Mouse (Mus musculus) brain, adult 2 months (tissue): Measurements from ENCODE around the gene Cdc42ep5.
A peak's percentile ranks its signal among the peaks of the same experiment; 100 is the strongest.
"Not testable (repeated sequence)": the region's sequence is repeated elsewhere in the genome, so short reads cannot be mapped to it uniquely, and the experiment has no call there.

Experiments
- DNase-seq: peaks from one replicate; pipeline ENCODE4 v3.0.0; 2011; ENCODE audit warnings: low read depth, low spot score

Cdc42ep5 gene

DNA sequence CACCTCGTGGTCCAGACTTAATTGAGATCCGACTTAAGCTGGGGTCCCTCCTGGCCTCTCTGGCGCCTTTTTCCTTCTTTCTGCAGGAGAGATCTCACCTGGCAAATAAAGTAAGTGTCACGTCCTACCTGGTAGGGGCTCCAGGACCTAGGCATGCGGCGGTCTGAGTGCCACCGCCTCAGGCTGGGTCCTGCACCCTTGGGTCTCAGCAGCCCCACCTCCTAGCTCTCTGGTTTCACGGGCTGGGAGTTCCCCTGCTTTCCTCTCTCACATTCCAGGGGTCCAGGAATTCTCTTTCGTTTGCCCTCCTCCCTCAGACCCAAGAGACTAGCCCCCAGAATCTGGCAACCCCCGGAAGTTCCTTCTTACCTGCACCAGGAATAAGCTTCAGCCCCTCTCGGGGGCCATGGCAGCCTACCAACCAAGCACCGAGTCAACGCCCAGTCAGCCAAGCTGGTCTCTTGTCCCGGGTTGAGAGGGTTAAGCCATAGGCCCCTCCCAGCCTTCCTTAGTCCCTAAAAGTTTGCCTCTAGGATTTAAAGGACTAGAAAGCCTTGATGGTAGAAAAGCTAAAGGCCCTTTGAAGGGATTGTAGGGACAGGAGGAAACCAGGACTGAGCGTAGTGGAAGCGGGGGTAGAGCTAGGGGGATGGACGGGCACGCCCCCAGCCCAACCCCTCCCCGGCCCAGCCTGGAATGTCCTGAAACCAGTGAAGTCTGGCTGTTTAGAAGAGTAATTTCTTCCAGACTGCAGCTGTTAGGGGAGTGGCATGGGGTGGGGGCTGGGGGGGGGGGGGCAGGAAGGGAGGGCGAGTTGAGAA is at the start of gene Cdc42ep5:
Gene Cdc42ep5 (minus strand): TSS at position 771 of the 821 bp plus-strand sequence.
- no peak for DNase-seq

DNA sequence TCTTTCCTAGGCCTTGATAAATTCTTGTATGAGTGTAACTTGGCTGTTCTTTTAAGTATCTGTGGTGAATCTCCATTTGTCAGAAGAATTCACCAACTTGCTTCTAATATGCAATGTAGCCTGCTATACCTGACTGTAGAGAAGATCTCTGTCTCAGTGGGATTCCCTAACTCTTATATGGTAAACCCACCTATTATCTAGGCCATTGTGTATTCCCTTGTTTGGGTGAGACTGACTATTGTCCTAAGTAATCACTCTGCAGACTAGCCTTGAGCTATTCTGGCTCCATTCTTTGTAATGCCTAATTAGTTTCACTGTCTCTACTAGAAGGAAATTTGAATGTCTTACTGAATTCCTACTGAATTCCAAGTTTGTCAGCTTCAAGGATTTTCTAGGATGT is 48.8 kb upstream of the Cdc42ep5 start:
- DNase-seq: not testable (repeated sequence)

DNA sequence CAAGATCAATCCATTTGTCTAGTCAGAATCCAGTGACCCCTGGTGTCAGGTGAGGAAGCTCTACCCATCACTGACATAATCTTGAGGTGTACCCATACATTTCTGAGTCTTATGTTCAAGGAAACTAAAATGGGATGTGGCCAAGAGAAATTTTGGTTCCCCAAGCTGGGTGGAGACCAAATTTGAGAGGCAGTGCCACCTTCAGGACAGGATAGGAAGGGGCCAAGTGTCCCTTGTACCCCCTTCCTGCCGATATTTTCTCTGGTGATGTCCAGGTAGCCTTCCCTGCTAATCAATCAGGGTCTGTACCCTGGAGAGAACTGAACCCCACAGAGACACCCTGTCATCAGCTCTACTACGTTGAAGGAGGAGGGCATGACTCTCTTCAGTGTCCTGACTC is 44.0 kb upstream of the Cdc42ep5 start:
- DNase-seq: no peak

DNA sequence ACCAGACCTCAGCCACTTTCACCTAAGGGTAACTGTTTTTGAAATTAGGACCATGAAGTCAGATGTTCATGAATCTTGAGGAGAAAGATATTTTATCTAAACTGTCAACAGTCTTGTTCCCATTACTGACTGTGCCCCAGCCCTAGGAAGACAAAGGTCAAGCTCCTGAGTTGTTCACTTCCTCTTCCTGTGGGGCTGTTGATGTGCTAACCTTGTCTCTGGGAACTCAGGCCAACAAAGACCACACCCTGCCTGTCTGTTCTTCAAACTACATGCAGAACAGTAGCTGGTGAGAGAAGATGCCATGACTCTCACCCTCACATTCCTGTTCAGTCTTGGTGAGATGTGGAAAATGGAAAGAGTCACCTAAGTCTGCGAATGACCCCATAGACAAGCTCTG is 42.5 kb upstream of the Cdc42ep5 start:
- no peak for DNase-seq

DNA sequence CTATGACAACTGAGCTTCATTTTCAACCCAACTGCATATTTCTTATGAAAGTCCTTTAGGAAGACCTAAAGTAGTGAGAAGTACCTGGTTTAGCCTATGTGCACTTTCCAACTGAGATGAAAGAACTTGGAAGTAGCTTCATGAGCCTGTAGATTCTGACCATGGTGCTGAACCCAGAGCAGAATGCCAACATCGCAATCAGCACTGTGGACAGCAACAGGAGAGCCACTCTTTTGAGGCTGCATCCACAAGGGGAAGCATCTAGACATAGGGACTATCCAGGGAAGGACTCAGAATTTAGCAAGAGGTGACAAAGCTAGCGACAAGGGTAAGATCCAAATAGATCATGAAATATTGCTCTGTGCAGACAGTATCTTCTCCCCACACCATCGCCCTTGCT is 13.8 kb upstream of the Cdc42ep5 start:
- DNase-seq: no peak

DNA sequence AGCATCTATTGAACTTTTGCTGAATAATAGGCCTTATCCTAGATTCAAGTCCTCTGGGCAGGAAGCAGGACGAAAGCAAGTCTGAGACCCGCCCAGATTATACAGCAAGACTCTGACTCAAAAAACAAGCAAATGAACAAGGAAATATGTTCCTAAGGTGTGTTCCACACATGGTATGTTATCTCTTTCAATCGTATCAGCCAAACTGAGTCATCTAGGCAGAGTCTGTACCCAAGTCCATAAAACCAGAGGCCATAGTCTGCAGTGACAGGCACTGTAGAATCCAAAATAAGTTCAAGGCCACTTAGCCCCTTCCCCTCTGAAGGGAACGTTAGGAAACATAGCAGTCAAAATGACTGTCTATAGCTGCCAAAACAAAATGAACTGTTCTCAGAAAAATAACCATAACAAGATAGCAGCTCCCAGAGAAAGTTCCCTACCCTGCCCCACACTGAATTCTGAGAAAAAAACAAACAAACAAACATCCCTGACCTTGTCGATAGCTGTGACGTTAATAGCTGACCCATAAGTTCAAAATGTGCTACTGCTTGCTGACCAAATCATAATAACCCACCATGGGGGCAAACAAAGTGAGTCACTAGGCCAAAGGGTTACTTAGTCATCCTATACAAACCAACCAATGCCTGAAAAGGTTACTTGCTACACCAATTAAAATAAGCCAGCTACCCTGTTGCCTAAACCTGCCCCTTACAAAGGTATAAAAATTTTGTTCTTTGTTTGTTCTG is 5.7 kb upstream of the Cdc42ep5 start:
- DNase-seq: no peak

DNA sequence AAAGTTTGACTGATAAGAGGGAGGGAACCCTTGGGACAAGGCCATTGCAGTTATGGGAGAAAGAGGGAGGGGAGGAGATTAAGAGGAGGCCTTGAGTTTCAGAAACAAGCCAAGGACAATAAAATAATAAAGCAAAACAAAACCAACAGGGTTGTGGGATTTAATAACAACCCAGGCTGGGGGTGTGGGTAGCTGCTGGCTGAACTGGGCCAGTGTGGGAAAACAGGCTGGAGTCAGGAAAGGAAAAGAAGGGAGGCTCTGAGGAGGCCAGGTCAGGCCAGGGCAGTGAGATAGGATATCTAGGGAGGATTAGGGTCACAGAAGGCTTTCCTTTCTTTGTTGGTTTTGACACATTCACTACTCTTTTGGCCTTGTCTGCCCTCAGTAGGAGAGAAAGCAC is 2.4 kb upstream of the Cdc42ep5 start:
- DNase-seq: no peak

DNA sequence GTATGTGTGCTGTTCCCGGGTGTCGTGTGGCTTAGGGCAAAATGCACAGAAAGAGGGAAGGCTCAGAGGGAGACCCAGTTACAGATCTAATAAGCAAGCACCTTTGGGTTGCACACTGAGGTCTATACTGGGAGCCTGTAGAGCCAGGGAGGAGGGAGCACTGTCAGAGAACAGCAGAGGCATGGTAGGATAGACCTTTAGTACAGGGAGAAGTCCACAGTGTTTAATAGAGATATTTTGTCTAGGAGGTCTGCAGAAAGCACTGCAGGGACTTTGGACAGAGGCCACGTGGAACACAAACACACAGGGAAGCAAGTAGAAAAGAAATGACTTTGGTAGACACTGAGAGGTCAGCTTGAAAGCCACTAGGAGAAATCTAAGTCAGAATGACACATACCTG is 626 bp upstream of the Cdc42ep5 start:
- DNase-seq: no peak

DNA sequence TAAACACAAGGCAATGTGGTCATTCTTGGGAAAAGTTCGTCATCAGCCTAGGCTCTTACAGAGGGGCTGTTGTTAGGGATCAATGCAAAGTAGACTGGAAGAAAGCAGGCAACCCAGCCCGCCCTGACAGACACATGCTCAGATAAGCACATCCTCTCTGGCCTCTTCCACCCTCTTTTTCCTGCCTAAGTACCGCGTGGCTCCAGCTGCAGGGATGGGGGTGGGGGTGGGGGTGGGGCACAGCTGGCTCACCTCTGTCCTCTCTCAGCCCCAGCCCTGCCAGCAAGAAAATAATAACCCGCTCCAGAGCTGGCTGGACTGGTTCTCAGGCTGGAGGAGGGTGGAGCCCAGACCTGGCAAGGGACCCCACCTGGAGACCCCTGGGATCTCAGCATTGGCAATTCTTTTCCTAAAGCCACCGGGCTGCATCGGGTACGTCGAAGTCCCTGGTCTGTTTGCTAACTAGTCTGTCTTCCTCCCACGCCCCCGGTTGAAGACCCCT is 1.0 kb downstream of the Cdc42ep5 start:
- no peak for DNase-seq

DNA sequence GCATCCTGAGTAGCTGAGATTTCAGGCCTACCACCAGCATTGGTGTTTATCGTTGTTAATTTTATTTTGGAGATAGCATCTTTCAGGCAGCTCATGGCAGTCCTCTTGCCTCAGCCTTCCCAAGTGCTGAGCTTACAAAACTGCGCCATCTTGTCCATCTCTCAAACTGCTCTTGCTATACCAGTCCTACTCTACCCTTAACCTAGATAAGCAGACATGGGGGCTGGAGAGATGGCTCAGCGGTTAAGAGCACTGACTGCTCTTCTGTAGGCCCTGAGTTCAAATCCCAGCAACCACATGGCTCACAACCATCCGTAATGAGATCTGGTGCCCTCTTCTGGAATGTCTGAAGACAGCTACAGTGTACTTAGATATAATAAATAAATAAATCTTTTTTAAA is 3.1 kb downstream of the Cdc42ep5 start:
- not testable (repeated sequence) for DNase-seq

DNA sequence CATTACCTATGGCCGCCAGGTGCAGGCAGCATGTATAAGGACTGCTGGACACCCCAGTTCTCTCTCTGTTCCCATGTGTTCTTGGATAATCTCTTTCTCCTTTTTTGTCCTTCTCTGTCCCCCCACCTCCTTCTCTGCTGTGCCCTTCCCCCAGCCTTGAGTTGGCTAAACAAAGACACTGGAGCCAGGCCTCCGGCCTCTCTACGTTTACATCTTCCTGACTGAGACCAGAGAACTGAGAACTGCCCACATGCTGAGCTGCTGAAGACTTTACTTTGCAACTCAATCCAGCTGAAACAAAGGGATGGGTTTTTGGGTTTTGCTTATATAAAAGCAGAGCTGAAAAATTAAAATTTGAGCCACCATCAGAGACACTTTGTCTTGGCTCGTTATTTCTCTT is 9.7 kb downstream of the Cdc42ep5 start:
- no peak for DNase-seq

DNA sequence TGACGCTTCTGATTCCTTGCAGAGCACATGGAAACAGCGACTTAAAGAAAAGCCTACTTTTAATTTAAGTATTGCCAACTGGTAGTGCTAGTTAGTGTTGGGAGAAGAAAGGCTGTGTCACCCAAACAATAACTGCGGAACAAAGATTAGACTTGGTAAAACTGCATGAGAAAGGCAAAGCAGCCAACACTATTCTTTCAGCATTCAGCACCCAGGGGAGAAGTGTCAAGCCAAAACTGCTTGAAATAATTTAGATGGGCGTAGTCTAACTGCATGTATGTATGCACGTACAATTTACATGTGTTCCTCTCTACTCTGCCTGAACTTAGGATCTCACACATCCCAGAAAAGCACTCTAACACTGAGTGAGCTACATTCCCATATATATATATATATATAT is 10.3 kb downstream of the Cdc42ep5 start:
- DNase-seq: no peak

DNA sequence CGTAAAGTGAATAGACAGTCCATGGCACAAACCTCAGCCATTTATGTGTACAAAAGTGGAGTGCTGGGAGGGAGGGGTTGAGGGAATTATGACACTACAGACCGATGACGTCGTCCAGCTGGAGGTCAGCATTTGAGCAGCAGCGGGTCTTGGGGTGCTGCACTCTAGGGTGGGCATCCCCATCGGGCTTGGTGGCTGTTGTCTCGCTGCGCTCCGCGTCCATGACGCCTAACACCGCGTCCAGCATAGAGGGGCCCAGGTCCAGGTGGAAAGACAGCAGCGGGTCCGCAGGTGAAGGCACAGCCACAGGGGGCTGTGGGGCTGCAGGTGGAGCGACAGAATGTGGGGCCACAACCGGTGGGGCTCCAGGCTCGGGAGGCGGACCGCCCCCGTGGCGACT is 13.4 kb downstream of the Cdc42ep5 start:
- no peak for DNase-seq

DNA sequence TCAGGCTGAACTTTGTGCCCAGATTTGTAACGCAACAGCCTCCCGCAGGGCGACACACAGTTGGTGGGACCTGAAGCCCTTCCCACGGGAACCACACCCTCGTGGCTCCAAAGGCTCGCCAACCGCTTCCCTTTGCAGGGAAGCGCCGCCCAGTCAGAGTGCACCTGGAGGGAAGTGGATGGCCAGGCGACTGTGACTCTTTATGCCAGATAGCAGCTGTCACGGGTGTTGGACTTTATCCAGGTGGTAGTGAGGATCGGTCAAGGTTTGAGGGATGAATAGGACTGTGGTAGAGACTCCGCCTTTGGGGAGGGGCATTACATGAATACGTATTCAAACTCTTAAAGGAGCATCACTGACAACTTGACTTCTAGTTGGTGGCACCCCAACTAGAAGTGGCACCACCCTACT is 13.8 kb downstream of the Cdc42ep5 start:
- DNase-seq: peak; percentile 94

DNA sequence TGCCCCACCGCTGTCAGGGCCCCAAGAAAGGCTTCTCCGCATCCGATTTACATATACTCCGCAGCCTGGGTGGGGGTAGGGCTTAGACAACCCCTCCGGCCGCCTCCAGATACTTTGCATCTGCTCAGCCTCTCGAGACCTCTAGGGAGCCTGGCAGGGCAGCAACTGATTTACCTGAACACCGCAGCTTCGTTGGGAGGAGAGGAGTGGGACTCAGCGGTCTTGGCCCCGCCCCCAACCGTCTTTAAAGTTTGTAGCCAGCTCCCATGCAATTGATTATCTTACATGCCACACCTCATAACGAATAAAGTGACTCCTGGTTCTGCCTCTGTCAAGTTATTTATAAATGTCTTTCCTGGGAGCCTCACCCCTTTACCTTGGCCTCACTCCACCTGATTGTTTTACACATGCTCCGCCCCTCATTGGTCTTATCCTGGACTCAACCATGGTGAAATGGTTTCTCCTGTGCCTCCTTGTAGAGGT is 14.6 kb downstream of the Cdc42ep5 start, which contains the start of gene Leng9:
Gene Leng9 (minus strand): TSS at position 316 of the 483 bp plus-strand sequence.
- peak; percentile 51 for DNase-seq

DNA sequence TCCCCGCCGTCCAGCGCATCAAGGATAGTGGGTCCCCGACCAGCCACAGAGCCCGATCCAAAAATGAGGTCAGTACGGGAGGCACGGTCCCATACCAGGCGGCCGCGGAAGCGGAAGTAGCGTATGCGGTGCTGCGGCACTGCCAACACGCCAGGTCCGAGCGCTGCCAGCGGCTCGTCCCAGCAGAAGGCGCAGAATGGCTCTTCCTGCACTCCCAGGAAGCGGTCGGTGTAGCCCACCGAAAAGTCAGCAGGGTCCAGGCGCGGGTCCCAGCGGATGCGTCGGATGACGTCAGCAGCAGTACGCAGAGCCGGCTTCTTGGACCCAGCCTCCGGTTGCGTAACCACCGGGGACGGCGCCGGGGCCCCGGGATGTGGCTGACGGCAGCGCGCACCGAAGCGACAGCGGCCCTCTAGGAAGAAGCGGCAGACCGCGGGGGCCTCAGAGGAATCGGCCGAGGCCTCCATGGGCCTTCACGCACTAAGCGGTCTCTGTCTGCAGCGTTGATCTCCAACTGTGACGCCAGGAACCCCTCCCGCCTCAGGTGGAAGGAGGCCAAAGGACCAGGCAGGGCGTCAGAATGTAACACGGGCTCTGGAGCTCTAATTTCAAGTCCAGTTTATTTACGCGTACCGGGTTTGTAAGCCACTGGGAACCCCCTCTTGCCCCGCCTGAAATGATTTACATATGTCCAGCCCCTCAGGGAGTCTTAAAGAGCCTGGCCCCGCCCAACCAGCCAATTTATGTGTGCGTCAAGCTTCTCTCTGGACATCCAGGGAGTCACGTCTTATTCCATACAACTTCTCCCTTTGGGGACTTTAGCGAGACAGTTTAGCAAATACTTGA is 15.2 kb downstream of the Cdc42ep5 start:
- peak; percentile 92 for DNase-seq

DNA sequence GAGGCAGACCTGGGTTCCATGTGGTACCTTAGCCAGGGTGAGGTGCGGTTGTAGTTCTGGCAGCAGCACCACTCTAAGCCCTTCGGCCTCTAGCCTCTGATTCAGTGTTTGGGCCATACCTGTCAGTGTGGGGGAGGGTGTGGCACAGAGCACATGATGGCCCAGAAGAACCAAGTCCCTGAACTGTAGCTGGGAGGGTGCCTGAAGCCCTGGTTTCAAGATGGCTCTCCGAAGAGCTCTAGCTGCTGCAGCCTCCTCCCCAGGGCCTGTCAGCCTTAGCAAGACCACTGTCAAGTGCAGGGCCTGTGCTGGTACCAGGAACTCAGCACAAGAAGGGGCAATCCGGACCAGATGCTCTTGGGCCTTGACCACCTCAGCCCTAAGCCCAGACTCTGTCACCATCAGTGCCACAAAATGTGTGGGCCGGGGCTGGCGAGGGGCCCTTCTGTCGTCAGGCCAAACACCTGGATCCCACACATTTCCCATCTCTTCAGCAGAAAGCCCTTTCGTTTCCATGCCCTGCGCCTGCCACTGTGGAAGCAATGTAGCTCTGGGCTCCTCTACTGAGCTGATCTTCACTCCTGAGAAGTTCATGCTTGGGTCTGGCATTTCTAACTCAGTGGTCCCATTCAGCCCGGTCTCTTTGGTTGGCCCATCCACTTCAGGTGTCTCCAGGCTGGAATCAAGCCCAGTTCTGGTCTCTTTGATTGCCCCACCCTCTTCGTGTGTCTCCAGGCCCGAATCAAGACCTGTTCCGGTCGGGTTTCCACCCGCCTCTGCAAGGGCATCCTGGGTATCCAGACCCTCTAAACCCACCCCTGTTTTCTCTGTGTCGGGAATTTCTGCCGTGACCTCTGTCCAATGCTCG is 16.1 kb downstream of the Cdc42ep5 start:
- peak; percentile 78 for DNase-seq

DNA sequence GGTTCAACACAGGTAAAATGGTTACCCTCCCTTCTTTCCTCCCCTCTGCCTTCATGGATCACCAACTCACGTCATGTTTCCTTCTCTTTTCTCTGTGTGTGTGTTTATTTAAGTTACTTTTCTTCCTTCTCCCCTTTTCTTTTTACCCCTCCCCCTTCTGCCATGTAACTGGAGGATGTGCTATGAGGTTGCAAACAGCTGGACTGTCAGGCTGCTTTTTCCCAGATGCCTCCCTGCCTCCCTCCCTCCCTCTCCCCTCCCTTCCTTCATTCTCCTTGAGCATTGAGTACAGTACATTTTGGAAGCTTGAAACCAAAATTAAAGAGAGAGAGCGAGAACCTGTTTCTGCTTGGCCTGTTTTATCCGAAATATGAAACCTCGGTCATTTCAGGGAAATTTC is 16.8 kb downstream of the Cdc42ep5 start:
- DNase-seq: no peak

DNA sequence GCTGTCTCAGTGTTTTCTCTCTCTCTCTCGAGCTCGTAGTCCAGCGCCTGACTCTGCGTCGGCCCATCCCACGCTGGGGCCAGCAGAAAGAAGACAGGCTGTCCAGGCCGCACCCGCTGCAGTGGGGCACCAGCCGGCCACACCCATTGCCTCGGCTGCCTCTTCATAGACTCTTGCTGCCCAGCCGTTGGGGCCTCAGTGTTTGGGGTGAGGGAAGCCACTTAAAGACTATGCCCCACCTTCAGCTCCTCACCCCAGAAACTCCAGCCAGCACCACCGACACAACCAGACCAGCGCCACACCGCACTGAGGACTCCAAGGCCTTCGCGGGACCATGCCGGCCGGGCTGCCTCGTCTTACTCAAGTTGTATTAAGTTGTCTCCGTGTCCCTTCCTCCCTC is 17.3 kb downstream of the Cdc42ep5 start:
- DNase-seq: no peak
